Mouse (Mus musculus): ENCODE results near the gene Pi4ka. TPM values are rescaled to one million over a fixed set of nuclear protein-coding genes. Genes with fewer than 3 reads are reported as not detected.
A peak's percentile ranks its signal among the peaks of the same experiment; 100 is the strongest.

Pi4ka gene
- total and polyA plus RNA-seq, 3 experiments, result 40.5 to 149 (median 88.4) TPM

DNA sequence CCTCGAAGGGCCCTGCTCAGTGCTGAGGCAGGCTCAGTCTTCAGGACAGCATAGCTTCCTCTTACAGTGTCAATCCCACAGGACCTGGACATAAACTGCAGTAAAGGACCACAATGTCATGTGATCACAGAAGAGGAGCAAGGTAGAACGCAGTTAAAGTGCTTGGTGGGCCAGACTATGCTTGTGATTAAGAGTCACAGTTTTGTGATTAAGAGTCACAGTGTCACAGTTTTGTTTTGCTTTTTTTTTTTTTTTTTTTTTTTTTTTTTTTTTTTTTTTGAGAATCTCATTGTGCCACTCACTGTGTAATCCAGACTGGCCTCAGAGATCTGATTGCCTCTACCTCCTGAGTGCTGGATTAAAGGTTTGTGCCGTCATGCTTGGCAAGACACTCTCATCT is 140.0 kb downstream of the Pi4ka start:
- H3K36me3 ChIP-seq (replicated peaks in 1 of 2; ENCODE audit: control insufficient read depth in 1 of 2, insufficient read depth in 1 of 2, low read length in 1 of 2), result peaks cover 8 to 17% of the 10 kb centered on the region in 2 experiments
- H3K4me1 ChIP-seq (ENCODE audit: control insufficient read depth in 1 of 2, insufficient read depth in 2 of 2), result peaks cover under 1 to 8% of the 10 kb centered on the region in 2 experiments; a peak in 2 of 4 replicates
- peak; percentile 51; the same call in 1 of the 2 replicates for TF ChIP-seq ZNF384 (IDR thresholded peaks at IDR 0.05; ENCODE audit: low read depth, low read length)
- no peak for TF ChIP-seq ZKSCAN1 (IDR thresholded peaks at IDR 0.05; ENCODE audit: borderline replicate concordance, low read depth, low read length)
- TF ChIP-seq GABPA (IDR thresholded peaks at IDR 0.05; ENCODE audit: insufficient replicate concordance, low read depth, low read length), result no peak
- DNase-seq (ENCODE audit: extremely low read depth), result no peak
- no peak overlapping the region for H3K4me2 ChIP-seq (ENCODE audit: insufficient read depth, low read depth, poor library complexity, severe bottlenecking)
- H3K4me3 ChIP-seq (replicated peaks in 1 of 3; ENCODE audit: low read depth in 2 of 3, low read length in 2 of 3, poor library complexity in 1 of 3), result no peak overlapping the region
- peaks cover 6% of the 10 kb centered on the region for H3K9me3 ChIP-seq (replicated peaks; ENCODE audit: low read length)
- dilution Hi-C loops (cut with MboI; ENCODE audit: extremely low pct_ligation_motif_present, extremely low pct_unique_long_range_greater_than_20kb, low sequenced_read_pairs) (no loop called here), in situ Hi-C loops (cut with MboI; ENCODE audit: low pct_ligation_motif_present, low pct_unique_long_range_greater_than_20kb, low sequenced_read_pairs) (no loop called here)
- H3K27me3 ChIP-seq (replicated peaks), result no peaks in the 10 kb centered on the region
- H3K27ac ChIP-seq (ENCODE audit: insufficient read depth, low read depth), result no peak overlapping the region
- H3K9ac ChIP-seq (ENCODE audit: insufficient read depth, low read depth), result no peak overlapping the region
- H3K79me2 ChIP-seq (replicated peaks; ENCODE audit: control insufficient read depth, extremely low read depth, insufficient read depth, poor library complexity, severe bottlenecking), result no peaks in the 10 kb centered on the region

DNA sequence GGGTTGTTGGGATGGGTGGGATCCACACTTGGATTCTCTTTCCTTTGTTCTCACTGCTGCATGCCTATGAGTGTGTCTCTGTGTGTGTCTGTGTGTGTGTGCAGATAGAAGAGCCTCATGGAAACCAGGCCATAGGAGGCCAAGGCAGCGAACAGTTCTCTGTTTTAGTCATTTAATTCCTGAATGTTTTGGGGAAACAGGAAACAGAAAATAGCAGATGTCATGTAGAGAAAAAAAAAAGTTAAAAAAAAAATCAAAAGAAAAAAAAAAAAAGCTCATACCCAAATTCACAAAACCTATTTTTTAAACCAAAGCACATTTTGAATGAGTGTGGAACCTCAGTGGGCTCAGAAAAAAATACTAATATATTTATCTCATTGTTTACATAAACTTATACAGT is 144.8 kb downstream of the Pi4ka start:
- no peaks in the 10 kb centered on the region for H3K79me2 ChIP-seq (replicated peaks; ENCODE audit: control insufficient read depth, extremely low read depth, insufficient read depth, poor library complexity, severe bottlenecking)
- no peak overlapping the region for H3K4me2 ChIP-seq (ENCODE audit: insufficient read depth, low read depth, poor library complexity, severe bottlenecking)
- H3K27ac ChIP-seq (ENCODE audit: insufficient read depth, low read depth), result no peak overlapping the region
- no peak overlapping the region for H3K4me3 ChIP-seq (replicated peaks in 1 of 3; ENCODE audit: low read depth in 2 of 3, low read length in 2 of 3, poor library complexity in 1 of 3)
- no peaks in the 10 kb centered on the region for H3K27me3 ChIP-seq (replicated peaks)
- H3K4me1 ChIP-seq (ENCODE audit: control insufficient read depth in 1 of 2, insufficient read depth in 2 of 2), result peaks cover 12 to 44% of the 10 kb centered on the region in 2 experiments
- H3K9me3 ChIP-seq (replicated peaks; ENCODE audit: low read length), result no peaks in the 10 kb centered on the region
- peaks cover 33 to 55% of the 10 kb centered on the region in 2 experiments for H3K36me3 ChIP-seq (replicated peaks in 1 of 2; ENCODE audit: control insufficient read depth in 1 of 2, insufficient read depth in 1 of 2, low read length in 1 of 2)
- dilution Hi-C loops (cut with MboI; ENCODE audit: extremely low pct_ligation_motif_present, extremely low pct_unique_long_range_greater_than_20kb, low sequenced_read_pairs), result no loop called here
- DNase-seq (ENCODE audit: extremely low read depth), result no peak
- in situ Hi-C loops (cut with MboI; ENCODE audit: low pct_ligation_motif_present, low pct_unique_long_range_greater_than_20kb, low sequenced_read_pairs), result no loop called here
- TF ChIP-seq IRF4 (IDR thresholded peaks at IDR 0.05; ENCODE audit: low read depth, low read length) (peak; percentile 41; the same call in 1 of the 2 replicates), ZNF384 (IDR thresholded peaks at IDR 0.05; ENCODE audit: low read depth, low read length) (peak; percentile 88), POLR2A (IDR thresholded peaks at IDR 0.05; ENCODE audit: low read depth, low read length) (no peak), EP300 (IDR thresholded peaks at IDR 0.05; ENCODE audit: low read length) (0 out of 2 replicates have a peak, but pooled peaks have one; percentile 52)
- H3K9ac ChIP-seq (ENCODE audit: insufficient read depth, low read depth), result no peak overlapping the region

DNA sequence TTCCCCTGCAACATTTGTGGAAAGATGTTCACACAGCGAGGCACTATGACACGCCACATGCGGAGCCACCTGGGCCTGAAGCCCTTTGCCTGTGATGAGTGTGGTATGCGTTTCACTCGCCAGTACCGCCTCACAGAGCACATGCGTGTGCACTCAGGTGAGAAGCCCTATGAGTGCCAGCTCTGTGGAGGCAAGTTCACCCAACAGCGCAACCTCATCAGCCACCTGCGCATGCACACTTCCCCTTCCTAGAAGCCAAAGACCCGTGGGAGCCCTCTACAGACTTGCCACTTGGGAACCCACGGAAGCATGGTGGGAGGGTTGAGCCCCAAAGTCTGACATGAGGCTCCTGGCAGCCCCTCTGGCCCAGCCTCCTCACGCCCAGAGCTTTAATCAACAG is 147.2 kb downstream of the Pi4ka start:
- no peak overlapping the region for H3K4me2 ChIP-seq (ENCODE audit: insufficient read depth, low read depth, poor library complexity, severe bottlenecking)
- no peaks in the 10 kb centered on the region for H3K9me3 ChIP-seq (replicated peaks; ENCODE audit: low read length)
- H3K4me1 ChIP-seq (ENCODE audit: control insufficient read depth in 1 of 2, insufficient read depth in 2 of 2), result peaks cover 12 to 48% of the 10 kb centered on the region in 2 experiments
- no peaks in the 10 kb centered on the region for H3K27me3 ChIP-seq (replicated peaks)
- no peaks in the 10 kb centered on the region for H3K79me2 ChIP-seq (replicated peaks; ENCODE audit: control insufficient read depth, extremely low read depth, insufficient read depth, poor library complexity, severe bottlenecking)
- H3K4me3 ChIP-seq (replicated peaks in 1 of 3; ENCODE audit: low read depth in 2 of 3, low read length in 2 of 3, poor library complexity in 1 of 3), result no peak overlapping the region
- dilution Hi-C loops (cut with MboI; ENCODE audit: extremely low pct_ligation_motif_present, extremely low pct_unique_long_range_greater_than_20kb, low sequenced_read_pairs) (no loop called here), in situ Hi-C loops (cut with MboI; ENCODE audit: low pct_ligation_motif_present, low pct_unique_long_range_greater_than_20kb, low sequenced_read_pairs) (no loop called here)
- no peak overlapping the region for H3K27ac ChIP-seq (ENCODE audit: insufficient read depth, low read depth)
- H3K9ac ChIP-seq (ENCODE audit: insufficient read depth, low read depth), result no peak overlapping the region
- DNase-seq (ENCODE audit: extremely low read depth), result peak; percentile 40
- H3K36me3 ChIP-seq (replicated peaks in 1 of 2; ENCODE audit: control insufficient read depth in 1 of 2, insufficient read depth in 1 of 2, low read length in 1 of 2), result peaks cover 33 to 73% of the 10 kb centered on the region in 2 experiments
- no peak for TF ChIP-seq ZMIZ1 (IDR thresholded peaks at IDR 0.05; ENCODE audit: low read depth, low read length)
- TF ChIP-seq MYC (IDR thresholded peaks at IDR 0.05; ENCODE audit: low read depth, low read length), result peak; percentile 38; the same call in 1 of the 2 replicates
- TF ChIP-seq SMC3 (IDR thresholded peaks at IDR 0.05; ENCODE audit: low read depth, low read length), result no peak
- no peak for TF ChIP-seq POLR2AphosphoS2 (IDR thresholded peaks at IDR 0.05; ENCODE audit: low read depth, low read length)
- no peak for TF ChIP-seq PAX5 (IDR thresholded peaks at IDR 0.05; ENCODE audit: low read length)
- TF ChIP-seq MAX (IDR thresholded peaks at IDR 0.05; ENCODE audit: low read length), result peak; percentile 47; the same call in 1 of the 2 replicates
- TF ChIP-seq TBP (conservative IDR thresholded peaks at IDR 0.05; ENCODE audit: low read depth, low read length), result no peak
- TF ChIP-seq ELF1 (IDR thresholded peaks at IDR 0.05; ENCODE audit: low read depth, low read length), result no peak
- TF ChIP-seq KAT2A (IDR thresholded peaks at IDR 0.05; ENCODE audit: insufficient replicate concordance, low read length), result no peak
- 0 out of 2 replicates have a peak, but pooled peaks have one; percentile 14 for TF ChIP-seq NRF1 (IDR thresholded peaks at IDR 0.05; ENCODE audit: low read depth, low read length)
- peak; percentile 55; the same call in 1 of the 2 replicates for TF ChIP-seq BHLHE40 (IDR thresholded peaks at IDR 0.05; ENCODE audit: low read depth, low read length)
- 0 out of 2 replicates have a peak, but pooled peaks have one; percentile 16 for TF ChIP-seq MAFK (IDR thresholded peaks at IDR 0.05; ENCODE audit: insufficient replicate concordance, low read length)
- TF ChIP-seq UBTF (IDR thresholded peaks at IDR 0.05; ENCODE audit: low read depth, low read length), result no peak
- no peak for TF ChIP-seq HCFC1 (IDR thresholded peaks at IDR 0.05; ENCODE audit: low read depth, low read length)
- no peak for TF ChIP-seq GABPA (IDR thresholded peaks at IDR 0.05; ENCODE audit: insufficient replicate concordance, low read depth, low read length)
- no peak for TF ChIP-seq E2F4 (IDR thresholded peaks at IDR 0.05; ENCODE audit: insufficient replicate concordance, low read depth, low read length)
- no peak for TF ChIP-seq IRF4 (IDR thresholded peaks at IDR 0.05; ENCODE audit: low read depth, low read length)
- no peak for TF ChIP-seq CTCF (conservative IDR thresholded peaks at IDR 0.05 in 1 of 2, IDR thresholded peaks at IDR 0.05 in 1 of 2; ENCODE audit: low read depth in 2 of 2, low read length in 2 of 2)
- TF ChIP-seq RCOR1 (conservative IDR thresholded peaks at IDR 0.05; ENCODE audit: low read depth, low read length), result no peak
- TF ChIP-seq RAD21 (IDR thresholded peaks at IDR 0.05; ENCODE audit: low read depth, low read length), result no peak
- TF ChIP-seq MXI1 (IDR thresholded peaks at IDR 0.05; ENCODE audit: low read depth, low read length), result no peak
- no peak for TF ChIP-seq NELFE (IDR thresholded peaks at IDR 0.05; ENCODE audit: low read depth, low read length)

All from CH12.LX (cell line).